Mouse (Mus musculus) effector memory CD4-positive, alpha-beta T cell, adult 7 months (primary cell): ENCODE data around the gene Gm11555. TPM values are rescaled to one million over a fixed set of nuclear protein-coding genes. Genes with fewer than 3 reads are reported as not detected.

Experiments
- polyA plus RNA-seq: library from polyadenylated mRNA; unstranded; fragments of 100-300 nt; shearing (Covaris generic); gene quantifications from one replicate; pipeline ENCODE4 v1.2.1, GENCODE M21; 2017

Gene Gm11555
- polyA plus RNA-seq, result not detected

DNA sequence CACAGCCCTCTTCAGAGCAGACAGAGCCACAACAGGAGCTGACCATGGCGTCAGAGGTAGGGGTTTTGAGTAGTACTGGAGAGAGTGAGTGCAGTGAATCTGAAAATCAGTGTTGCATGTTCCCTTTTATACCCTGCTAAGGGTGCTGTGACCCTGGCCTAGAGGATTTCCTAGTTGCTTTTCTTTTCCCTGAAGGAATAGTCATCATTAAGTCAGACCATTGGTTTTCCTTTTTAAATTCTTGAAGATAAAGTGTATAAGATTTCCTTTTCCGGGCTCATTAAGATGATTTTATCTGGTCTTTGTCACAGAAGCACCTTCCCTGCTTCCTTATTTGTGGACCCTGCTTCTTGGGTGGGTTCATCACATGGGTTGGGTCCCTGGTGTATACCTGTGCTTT is at the start of gene Gm11555:
Gene Gm11555, minus strand, starts transcription at position 101 of the 400 bp plus-strand sequence.

DNA sequence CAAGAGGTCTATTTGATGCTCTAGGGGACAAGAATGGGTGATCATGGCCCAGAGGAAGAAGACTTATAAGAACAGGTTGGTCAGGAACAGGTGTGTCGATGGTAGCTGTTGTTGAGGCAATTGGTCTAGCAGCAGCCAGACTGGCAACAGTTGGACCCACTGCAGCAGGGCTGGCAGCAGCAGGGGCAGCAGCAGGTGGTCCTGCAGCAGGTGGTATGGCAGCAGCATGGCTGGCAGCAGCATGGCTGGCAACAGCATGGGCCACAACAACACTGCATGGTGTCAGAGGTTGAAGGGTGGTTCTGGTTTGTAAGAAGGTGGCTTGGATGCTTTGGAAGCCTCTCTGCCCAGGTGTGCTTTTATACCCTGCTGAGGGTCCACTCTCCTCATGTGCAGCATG is 40.4 kb upstream of the Gm11555 start, which contains the start of gene Gm14190:
Gene Gm14190, minus strand, starts transcription at position 278 of the 400 bp plus-strand sequence.

DNA sequence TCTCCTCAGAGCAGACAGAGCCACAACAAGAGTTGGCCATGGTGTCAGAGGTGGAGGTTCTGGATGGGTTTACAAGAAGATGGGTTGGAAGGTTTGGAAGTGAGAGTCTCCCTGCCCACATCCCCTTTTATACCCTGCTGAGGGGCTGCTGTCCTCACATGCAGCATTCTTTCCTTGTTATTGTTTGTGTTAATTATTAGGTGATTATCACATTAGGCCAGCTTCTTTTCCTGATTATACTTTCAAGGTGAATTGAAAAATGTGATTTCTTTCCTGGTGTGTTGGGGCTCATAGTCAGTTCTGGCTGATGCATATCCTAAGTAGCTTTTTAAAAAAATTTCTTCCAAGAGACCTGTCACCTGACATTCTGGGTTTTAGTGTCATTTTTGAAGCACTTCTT is 15.8 kb upstream of the Gm11555 start, which contains the start of gene Krtap4-6:
Gene Krtap4-6, minus strand, starts transcription at position 101 of the 400 bp plus-strand sequence.

DNA sequence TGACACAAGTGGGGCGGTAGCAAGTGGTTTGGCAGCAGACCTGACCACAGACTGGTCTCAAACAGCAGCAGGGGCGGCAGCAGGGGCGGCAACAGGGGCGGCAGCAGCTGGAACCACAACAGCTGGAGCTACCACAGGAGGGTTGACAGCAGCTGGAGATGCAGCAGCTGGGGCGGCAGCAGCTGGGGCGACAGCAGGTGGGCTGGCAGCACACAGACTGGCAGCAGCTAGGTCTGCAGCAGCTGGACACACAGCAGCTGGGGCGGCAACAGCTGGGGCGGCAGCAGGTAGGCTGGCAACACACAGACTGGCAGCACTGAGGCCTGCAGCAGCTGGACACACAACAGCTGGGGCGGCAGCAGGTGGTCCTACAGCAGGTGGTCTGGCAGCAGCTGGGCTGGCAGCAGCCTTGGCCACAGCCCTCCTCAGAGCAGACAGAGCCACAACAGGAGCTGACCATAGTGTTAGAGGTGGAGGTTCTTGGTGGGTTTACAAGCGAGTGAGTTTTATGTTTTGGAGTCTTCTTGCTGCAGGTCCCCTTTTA is 8.5 kb upstream of the Gm11555 start, which contains the start of gene Gm11563:
Gene Gm11563, minus strand, starts transcription at position 494 of the 544 bp plus-strand sequence.

DNA sequence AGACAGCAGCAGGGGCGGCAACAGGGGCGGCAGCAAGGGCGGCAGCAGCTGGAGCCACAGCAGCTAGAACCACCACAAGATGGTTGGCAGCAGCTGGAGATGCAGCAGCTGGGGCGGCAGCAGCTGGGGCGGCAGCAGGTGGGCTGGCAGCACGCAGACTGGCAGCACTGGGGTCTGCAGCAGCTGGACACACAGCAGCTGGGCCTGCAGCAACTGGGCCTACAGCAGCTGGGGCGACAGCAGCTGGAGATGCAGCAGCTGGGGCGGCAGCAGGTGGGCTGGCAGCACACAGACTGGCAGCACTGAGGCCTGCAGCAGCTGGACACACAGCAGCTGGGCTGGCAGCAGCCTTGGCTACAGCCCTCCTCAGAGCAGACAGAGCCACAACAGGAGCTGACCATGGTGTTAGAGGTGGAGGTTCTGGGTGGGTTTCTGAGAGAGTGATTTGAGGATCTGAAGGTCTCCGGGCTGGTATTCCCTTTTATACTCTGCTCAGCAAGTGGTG is 6.3 kb downstream of the Gm11555 start, which contains the start of gene Krtap4-7:
Gene Krtap4-7, minus strand, starts transcription at position 455 of the 505 bp plus-strand sequence.

DNA sequence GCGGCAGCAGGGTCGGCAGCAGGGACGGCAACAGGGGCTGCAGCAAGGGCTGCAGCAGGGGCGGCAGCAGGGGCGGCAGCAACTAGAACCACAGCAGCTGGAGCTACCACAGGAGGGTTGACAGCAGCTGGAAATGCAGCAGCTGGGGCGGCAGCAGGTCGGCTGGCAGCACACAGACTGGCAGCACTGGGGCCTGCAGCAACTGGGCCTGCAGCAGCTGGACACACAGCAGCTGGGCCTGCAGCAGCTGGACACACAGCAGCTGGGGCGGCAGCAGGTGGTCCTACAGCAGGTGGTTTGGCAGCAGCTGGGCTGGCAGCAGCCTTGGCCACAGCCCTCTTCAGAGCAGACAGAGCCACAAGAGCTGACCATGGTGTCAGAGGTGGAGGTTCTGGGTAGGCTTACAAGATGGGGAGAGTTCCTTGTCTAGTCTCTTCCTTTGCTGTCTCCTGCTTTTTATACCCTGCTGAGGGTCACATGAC is 15.3 kb downstream of the Gm11555 start, which contains the start of gene Krtap4-2:
Gene Krtap4-2, minus strand, starts transcription at position 432 of the 482 bp plus-strand sequence.

DNA sequence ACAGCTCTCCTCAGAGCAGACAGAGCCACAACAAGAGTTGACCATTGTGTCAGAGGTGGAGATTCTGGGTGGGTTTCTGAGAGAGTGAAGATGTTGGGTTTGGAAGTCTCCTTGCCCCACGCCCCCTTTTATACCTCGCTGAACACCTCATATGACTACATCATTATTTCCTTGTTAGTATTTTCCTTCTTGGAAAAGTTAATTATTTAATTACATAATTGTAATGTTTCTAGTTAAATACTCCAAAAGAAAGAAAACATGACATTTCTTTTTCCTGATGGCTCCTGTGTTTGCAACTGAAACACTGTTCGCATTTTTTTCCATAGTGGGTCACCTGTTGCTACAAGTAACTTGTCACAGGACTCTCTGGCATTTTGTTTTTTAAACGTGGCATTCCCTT is 21.9 kb downstream of the Gm11555 start, which contains the start of gene Krtap4-1:
Gene Krtap4-1, minus strand, starts transcription at position 101 of the 400 bp plus-strand sequence.

DNA sequence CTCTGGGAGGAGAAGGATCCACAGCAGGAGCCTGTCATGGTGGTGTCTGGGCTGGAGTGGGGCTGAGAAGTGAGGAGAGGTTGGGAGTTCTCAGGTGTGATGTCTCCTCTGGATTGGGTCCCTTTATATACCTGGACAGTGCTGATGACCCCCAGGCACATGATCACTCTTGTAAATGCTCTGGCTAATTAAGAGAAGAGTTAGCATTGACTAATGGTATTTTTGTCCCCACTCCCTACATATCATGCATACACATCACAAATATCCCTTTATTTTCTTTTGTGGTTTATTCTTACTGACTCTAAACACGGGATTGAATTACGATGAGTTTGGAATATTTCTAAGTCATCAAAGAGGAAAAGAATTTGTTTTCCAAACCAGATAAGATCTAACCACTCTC is 29.7 kb downstream of the Gm11555 start, which contains the start of gene Gm11562:
Gene Gm11562, minus strand, starts transcription at position 101 of the 400 bp plus-strand sequence.

DNA sequence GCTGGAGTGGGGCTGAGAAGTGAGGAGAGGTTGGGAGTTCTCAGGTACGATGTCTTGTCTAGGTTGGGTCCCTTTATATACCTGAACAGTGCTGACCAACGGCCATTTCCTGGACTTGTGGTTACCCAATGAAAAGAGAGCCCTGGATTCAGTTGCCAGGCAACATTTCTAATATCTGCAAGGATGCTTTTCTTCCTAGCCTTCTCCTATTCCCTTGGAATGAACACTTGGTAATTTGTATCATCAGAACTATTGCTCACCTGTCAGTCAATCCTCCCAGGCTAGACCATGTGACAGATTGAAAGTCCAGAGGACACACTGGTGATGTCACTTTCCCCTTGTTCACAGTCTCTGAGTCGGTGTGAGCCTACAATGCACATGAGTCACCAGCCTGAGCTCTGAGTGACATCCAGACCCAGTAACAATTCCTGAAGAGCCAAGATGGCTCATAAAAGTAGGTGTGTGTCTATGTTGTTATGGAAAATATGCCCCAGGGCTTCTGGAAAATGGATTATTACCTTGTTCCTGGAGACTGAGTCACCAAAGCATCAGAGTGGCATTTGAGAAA is 35.2 kb downstream of the Gm11555 start, which contains the start of gene Krtap2-4:
Gene Krtap2-4, minus strand, starts transcription at position 51 of the 568 bp plus-strand sequence.

DNA sequence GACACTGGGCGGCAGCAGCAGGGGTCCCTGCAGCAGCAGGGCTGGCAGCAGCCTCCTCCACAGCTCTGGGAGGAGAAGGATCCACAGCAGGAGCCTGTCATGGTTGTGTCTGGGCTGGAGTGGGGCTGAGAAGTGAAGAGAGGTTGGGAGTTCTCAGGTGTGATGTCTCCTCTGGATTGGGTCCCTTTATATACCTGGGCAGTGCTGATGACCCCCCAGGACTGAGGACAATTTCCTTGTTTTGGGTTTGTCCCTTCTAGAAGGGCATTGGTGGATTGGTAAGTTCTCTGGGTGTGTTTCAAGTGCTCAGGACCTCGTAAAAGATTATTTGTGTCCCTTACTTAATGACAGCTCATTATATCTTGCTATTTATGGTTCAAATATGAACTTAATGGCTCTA is 39.9 kb downstream of the Gm11555 start, which contains the start of gene Gm11937:
Gene Gm11937, minus strand, starts transcription at position 101 of the 400 bp plus-strand sequence.

DNA sequence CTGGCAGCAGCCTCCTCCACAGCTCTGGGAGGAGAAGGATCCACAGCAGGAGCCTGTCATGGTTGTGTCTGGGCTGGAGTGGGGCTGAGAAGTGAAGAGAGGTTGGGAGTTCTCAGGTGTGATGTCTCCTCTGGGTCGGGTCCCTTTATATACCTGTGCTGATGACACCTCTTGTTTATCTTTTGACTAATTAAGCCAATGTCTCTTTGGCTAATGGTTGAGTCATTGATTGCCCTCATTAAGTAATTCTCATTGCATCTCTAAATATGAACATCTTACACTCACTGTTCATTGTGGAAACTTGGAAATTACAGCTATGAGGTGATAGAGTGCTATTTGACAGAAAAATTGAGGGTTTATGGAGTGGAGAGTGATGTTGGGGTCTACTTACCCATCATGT is 46.8 kb downstream of the Gm11555 start, which contains the start of gene Gm11938:
Gene Gm11938, minus strand, starts transcription at position 101 of the 400 bp plus-strand sequence.

Other genes with a start within 250 kb of the Gm11555 start
- gene Krt12, start 228.0 kb downstream of the Gm11555 start, polyA plus RNA-seq, result not detected
- gene Krt20, start 212.1 kb downstream of the Gm11555 start, polyA plus RNA-seq, result 0.26 TPM
- gene Krt23, start 157.1 kb downstream of the Gm11555 start, polyA plus RNA-seq, result not detected
- gene Krt39, start 128.9 kb downstream of the Gm11555 start, polyA plus RNA-seq, result not detected
- gene Krt40, start 107.1 kb downstream of the Gm11555 start, polyA plus RNA-seq, result not detected
- not detected for gene Krtap3-3, start 99.4 kb downstream of the Gm11555 start, polyA plus RNA-seq
- gene Krtap3-2, start 93.4 kb downstream of the Gm11555 start, polyA plus RNA-seq, result 0.74 TPM
- gene Gm11939, start 90.8 kb downstream of the Gm11555 start, polyA plus RNA-seq, result not detected
- not detected for gene Krtap3-1, start 83.6 kb downstream of the Gm11555 start, polyA plus RNA-seq
- gene Krtap1-5, start 69.2 kb downstream of the Gm11555 start, polyA plus RNA-seq, result not detected
- 0.90 TPM for gene Krtap1-4, start 66.6 kb downstream of the Gm11555 start, polyA plus RNA-seq
- not detected for gene Krtap1-3, start 58.9 kb downstream of the Gm11555 start, polyA plus RNA-seq
- gene Krtap9-3, start 52.1 kb downstream of the Gm11555 start, polyA plus RNA-seq, result not detected
- not detected for gene Gm11938, start 46.9 kb downstream of the Gm11555 start, polyA plus RNA-seq
- not detected for gene Gm11937, start 40.0 kb downstream of the Gm11555 start, polyA plus RNA-seq
- gene Krtap2-4, start 35.4 kb downstream of the Gm11555 start, polyA plus RNA-seq, result not detected
- gene Gm11562, start 29.8 kb downstream of the Gm11555 start, polyA plus RNA-seq, result not detected
- gene Krtap4-1, start 22.0 kb downstream of the Gm11555 start, polyA plus RNA-seq, result not detected
- not detected for gene Krtap4-2, start 15.2 kb downstream of the Gm11555 start, polyA plus RNA-seq
- not detected for gene Krtap4-7, start 6.1 kb downstream of the Gm11555 start, polyA plus RNA-seq
- not detected for gene Gm11563, start 8.7 kb upstream of the Gm11555 start, polyA plus RNA-seq
- not detected for gene Krtap4-6, start 15.7 kb upstream of the Gm11555 start, polyA plus RNA-seq
- not detected for gene Gm14190, start 40.5 kb upstream of the Gm11555 start, polyA plus RNA-seq
- not detected for gene Gm14180, start 84.1 kb upstream of the Gm11555 start, polyA plus RNA-seq
- not detected for gene Gm11595, start 122.7 kb upstream of the Gm11555 start, polyA plus RNA-seq
- gene Krtap4-8, start 130.5 kb upstream of the Gm11555 start, polyA plus RNA-seq, result not detected
- gene Krtap4-9, start 135.0 kb upstream of the Gm11555 start, polyA plus RNA-seq, result not detected
- gene Gm11596, start 143.2 kb upstream of the Gm11555 start, polyA plus RNA-seq, result not detected
- gene Gm11569, start 148.7 kb upstream of the Gm11555 start, polyA plus RNA-seq, result not detected
- gene Gm11554, start 154.2 kb upstream of the Gm11555 start, polyA plus RNA-seq, result not detected
- not detected for gene Krtap4-13, start 159.7 kb upstream of the Gm11555 start, polyA plus RNA-seq
- gene Gm11564, start 165.4 kb upstream of the Gm11555 start, polyA plus RNA-seq, result not detected
- not detected for gene 2300003K06Rik, start 187.8 kb upstream of the Gm11555 start, polyA plus RNA-seq
- not detected for gene Krtap4-16, start 201.4 kb upstream of the Gm11555 start, polyA plus RNA-seq
- not detected for gene Gm11568, start 207.7 kb upstream of the Gm11555 start, polyA plus RNA-seq
- not detected for gene Gm11559, start 214.2 kb upstream of the Gm11555 start, polyA plus RNA-seq
- not detected for gene Krtap9-1, start 223.2 kb upstream of the Gm11555 start, polyA plus RNA-seq
- not detected for gene Gm11567, start 229.0 kb upstream of the Gm11555 start, polyA plus RNA-seq